Mouse (Mus musculus): ENCODE data around the gene Wdtc1. TPM values are rescaled to one million over a fixed set of nuclear protein-coding genes. Genes with fewer than 3 reads are reported as not detected.

Gene Wdtc1
- total RNA-seq, 1 experiment from 2014 or later: 60.7 TPM

DNA sequence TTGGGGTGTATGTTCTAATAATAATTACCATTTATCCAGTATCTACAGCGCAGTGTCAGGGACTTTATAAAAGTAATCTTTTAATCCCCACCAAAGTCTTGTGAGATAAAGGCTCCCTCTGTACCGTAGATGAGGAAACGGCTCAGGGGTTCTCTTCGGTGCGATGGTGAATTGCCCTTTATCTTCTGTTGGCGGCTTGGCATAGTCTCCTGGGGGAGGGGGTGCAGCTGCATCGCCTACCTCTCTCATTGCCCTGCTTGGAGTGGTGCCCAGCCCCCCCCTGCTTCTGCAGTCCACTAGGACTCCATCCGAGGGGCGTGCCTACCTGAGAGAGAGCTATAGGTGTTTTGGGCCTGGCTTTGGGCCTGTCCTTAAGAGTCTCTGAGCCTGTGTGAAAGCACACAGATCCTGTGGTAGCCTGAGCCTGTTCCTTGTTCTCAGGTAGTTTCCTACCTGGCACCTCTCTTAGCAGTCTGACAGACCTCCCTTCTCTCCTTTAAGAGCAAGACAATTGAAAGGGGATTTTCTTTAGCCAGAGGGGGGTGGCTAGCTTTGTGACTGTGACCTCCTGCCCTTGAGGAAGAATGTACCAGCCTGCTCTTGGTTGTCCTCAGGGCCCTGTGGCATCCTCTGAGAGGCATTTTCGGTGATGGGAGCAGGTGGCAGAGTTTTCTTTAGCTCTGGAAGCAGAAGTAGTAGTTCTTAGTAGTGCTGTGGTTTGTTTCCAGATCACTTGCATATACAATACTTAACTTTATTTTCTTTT, 22.7 kb upstream of the Wdtc1 start:
- DNase-seq: no peak

DNA sequence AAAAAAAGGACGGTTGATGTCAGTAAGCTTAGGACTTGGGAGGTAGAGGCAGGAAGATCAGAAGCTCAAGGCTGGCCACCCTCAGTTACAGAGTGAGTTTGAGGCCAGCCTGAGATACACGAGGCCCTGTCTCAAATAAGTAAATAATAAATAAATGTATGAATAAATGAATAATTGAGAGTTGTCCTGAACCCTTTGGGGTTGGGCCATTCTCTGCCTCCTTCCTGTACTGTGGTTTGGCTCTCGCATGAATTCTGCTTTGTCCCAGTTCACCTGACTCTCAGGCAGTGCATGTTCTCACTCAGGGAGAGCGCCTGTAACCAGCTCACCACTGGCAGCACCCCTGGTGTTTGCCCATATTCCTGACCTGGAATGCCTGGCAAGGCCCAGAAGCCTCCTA, 20.7 kb upstream of the Wdtc1 start:
- DNase-seq: no peak

DNA sequence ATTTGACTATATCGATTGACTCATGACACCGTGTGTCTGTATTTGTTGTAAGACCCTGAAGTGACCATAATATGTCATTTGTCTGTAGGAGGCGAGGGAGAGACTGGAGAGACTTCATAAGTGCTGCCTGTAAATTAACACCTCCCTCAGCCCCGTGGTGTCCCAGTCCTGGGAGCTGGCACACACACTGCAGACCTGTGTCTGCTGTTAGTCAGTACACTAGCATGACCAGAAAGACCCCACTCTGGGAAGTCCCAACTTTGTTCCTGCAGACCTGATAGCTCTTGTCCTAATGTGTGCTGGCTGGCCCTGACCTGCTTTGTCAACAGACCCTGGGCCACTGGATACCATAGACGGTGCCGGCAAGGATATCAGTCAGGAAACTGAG, 19.0 kb upstream of the Wdtc1 start:
- DNase-seq: no peak

DNA sequence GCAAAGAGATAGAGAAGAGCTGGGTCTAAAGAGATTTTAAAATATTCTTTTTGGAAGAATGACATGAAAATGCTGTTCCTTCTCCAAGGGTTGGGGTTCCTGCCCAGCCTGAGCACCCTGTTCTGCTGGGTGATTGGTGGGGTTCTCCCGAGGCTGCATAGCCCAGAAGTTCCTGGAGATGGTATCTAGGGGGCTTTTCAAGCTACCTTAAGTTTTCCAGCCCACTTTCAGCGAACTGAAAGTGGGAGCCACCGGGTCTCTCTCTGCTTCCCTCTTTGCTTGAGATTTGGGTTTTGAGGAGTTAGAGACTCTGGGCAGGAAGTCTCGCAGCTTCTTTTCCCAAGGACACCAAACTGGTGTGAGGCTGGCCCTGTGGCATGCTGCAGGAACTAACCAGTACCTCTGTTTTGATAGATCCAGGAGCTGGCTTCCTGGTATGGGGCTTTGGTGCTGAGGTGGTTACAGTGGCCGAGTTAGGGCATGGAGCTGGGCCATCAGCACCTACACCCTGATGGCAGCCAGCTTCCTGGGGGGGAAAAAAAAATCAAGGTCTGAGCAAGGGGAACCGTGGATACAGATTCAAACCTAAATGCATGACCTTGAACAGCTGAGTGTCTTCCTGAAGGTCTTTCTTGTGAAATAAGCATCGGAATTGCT, 18.5 kb upstream of the Wdtc1 start:
- DNase-seq: no peak

DNA sequence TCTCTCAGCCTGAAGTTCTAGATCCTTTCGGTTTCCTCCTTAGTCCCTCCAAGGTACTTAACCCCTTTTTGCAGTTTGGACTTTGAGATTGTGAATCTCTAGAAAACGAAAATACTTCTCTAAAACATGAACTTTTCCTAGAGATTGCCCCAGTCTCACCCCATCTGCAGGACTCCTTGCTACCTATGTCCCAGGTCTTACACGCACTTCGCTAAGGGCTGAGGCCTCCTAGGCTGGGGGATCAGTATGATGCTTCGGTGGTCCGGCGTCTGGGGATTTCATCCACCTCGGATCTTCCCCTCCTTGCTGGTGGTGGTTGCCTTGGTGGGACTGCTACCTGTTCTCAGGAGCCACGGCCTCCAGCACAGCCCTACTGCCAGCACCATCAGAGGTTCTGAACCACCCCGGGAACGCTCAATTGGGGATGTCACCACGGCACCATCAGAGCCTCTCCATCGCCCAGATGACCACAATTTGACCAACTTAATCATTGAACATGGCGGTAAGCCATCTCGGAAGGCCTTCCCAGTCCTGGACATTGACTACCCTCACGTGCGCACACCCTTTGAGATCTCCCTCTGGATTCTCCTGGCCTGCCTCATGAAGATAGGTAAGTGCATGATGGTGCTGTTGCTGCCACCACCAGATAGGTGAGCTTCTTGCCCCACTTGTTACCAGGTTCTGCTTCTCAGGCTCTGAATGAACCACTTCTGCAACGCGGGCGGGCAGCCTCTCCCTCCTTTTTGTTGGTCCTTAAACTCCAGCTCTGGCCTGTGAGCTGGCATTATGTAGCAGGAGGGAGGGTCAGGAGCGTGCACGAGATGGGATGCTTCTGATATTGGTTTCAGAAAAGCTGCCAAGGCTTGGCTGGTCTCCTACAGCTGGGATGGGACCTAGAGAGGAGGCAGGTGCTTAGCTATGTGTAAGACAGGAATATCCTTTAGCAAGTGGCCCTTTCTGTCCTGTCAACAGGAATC, 17.3 kb upstream of the Wdtc1 start:
- DNase-seq: no peak

DNA sequence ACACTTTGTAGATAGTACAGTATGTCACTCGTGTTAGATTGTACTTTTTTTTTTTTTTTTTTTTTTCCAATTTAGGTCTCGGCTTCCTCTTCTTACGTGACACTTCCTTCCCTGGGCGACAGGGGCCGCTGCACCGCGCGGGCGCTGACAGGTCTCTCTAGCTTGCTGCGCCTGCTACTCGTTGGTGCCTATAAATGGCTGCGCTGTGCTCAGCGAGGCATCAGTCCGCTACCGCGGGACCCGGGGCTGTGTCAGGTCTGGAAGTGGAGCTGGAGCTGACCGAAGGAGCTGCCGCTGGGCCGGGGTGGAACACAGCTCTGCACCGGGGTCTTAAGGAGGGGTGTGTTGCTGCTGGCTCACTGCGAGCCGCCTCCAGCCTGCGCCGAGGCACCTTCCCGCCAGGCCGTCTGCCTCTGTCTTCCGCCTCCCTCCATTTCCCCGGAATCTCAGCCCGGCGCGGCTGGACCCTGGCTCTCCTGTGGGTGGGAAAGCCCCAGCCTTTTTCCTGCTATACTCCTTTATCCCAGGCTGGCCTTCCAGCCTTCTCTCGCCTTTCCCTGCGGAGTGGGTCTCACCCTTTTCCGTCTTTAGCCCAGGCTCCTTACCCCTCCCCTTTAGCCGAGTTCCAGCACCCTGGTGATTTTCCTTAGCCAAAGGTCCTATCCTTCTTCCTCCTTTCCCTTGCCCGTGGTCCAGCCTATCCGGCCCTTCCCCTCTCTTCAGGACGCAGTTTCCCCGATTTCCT, 16.4 kb upstream of the Wdtc1 start, which contains the start of gene Slc9a1:
Slc9a1 (plus strand) TSS at position 154 of the 745 bp plus-strand sequence.
- peak; percentile 94 for DNase-seq

DNA sequence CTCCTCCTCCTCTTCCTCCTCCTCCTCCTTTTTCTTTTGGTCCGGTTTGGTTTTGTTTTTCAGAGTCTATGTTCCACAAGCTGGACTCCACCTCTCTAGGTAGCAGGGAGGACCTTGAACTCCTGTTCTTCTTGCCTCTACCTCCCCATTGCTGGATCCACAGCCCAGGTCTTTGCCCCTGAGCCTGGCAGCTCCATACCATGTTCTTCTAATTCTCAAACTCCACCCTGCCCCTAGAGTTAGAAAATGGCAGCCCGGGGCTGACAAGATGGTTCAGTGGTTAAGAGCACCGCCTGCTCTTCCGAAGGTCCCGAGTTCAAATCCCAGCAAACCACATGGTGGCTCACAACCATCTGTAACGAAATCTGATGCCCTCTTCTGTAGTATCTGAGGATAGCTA, 1.4 kb upstream of the Wdtc1 start:
- DNase-seq: no peak

DNA sequence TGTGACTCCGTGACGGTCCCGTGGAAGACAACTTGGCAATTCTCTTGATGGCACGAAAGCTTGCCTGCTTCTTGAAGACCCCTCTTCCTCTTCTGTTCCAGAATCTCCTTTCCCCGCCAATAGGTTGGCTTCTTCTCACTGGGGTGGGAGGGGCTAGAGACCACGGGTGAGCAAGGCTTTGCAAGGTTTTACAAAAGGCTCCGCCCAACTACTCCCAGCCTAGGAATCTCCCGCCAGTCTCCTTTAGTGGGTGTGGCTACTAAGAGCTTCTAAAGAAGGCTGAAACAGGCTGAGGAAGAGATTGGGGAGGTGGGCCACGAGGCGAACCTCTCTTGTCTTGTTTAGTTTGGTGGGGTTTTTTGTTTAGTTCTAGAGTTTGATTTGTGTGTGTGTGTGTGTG, 484 bp downstream of the Wdtc1 start:
- no peak for DNase-seq

DNA sequence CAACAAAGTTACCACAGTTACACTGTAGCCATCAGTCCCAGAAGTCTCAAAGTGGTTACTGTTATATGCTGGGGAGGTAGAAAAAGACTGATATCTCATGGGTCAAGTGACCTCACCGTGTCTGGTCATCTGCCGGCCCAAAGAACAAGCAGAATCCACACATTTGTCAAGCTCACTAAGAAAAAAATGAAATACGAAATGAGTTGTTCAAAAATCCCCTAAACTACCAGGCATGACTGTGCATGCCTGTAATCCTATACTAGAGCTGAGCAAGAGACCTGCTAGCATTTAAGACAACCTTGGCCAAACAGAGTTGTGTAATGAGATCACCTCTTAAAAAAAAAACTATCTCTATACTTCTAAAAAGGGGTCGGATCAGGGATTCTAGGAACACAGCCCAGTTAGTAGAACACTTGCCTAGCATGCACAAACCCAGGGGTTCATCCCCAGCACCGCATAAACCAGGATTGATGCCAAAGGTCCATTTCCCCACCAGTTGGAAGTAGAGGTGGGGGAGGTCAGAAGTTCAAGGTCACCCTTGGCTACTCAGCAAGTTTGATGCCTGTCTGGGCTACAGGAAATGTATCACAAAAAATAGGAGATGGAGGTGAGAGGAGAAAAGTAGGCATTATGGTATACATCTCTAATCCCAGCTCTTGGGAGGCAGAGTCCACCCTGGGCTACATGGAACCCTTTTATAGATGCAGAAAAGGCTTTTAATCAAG, 5.1 kb downstream of the Wdtc1 start:
- DNase-seq: no peak

DNA sequence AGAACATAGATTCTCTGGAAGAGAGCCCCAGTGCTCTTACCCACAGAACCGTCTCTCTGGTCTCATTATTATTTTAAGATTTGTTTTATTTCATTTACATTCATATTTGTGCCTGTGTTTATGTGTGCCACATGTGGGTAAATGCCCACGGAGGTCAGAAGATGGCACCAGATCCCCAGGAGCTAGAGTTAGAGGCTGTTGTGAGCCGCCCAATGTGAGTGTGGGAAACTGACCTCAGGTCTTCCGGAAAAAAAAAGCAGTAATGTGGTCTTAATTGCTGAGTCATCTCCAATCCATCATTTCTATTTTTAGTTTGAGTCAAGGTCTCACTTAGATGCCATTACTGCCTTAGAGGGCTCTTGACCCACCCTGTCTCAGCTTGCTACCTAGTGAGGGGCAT, 5.7 kb downstream of the Wdtc1 start:
- peak; percentile 43 for DNase-seq

DNA sequence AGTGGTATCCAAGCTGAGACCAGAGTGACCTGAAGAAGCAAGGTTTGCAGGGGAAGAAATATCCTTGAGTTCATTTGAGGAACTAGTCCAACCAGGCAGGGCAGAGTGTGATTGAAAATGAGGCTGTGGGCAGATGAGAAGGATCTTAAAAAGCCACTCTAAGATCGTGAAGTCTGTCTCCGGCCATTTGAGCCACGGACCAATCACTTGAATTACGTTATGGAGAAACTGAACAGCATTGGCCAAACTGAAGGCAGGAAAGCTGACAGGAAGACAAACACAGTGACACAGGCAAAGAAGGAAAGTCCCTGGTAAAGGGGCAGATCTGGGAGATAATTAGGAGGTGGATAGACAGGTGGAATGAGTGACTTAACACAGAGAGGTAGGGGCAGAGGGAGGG, 6.7 kb downstream of the Wdtc1 start:
- no peak for DNase-seq

DNA sequence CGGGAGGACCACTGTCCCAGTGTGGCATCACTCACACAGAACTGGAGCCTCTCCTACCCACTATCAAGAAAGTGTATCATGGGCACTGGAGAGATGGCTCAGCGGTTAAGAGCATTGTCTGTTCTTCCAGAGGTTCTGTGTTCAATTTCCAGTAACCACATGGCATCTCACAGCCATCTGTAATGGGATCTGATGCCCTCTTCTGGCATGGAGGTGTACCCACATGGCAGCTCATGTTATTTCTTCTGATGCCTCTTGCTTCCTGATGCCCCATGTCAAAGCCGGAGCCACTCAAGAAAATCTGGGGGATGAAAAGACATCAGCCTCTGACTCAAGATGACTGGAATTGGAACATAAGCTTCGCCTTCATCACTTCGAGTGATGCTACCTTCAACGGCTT, 7.6 kb downstream of the Wdtc1 start:
- DNase-seq: no peak

DNA sequence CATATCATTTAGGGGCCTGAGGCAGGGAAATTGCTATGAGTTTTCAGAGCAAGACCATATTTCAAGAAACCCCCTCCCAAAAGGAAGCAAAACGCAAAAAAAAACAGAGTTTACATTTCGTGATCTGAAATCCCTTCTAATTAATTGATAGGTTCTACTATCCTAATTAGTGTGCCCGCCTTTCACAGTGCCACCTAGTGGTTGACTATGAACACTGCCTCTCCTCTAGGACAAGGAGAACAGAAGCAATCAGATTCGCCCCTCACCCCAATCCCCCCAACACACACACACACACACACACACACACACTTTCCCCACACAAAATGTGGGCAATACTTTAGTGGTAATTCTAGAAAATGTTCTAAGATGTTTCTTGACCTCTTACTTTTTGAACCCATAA, 9.2 kb downstream of the Wdtc1 start:
- peak; percentile 26 for DNase-seq

DNA sequence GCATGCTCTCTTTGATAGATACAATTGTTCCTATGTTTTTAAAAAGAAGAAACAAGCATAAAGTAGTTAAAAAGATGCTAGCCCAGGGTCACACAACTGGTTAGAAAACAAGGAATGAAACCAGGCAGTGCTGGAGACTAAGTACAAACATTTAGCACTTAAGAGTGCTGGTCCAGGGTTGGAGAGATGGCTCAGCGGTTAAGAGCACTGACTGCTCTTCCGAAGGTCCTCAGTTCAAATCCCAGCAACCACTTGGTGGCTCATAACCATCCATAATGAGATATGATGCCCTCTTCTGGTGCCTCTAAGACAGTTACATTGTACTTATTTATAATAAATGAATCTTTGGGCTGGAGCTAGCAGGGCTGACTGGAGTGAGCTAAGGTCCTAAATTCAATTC, 13.1 kb downstream of the Wdtc1 start:
- no peak for DNase-seq

DNA sequence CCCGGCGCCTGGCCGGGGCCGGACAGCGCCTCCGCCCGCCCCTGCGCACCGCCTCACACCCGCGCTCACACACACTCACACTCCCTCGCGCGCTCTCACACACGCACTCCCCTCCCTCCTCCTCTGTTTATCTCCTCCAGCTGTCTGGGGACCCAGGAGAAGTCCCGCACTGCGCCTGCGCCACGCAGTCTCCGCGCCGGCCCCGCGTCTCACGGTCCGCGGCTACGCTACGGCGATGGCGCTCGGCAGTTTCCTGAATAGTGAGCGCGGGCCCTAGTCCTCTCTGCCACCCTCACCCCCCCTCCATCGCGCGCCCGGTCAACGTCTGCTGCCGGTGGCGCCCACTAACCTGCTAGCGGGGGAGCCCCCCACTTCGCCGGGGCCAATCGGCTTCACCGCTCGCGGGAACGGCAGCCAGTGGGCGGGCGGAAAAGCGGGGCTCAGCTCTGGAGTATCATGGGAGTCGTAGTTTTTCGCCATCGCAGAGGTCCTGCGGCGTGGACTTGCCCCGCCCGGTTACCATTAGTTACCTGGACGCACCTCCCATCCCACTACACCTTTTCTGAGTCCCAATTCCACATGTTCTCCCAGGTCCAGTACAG, 14.0 kb downstream of the Wdtc1 start:
- DNase-seq: peak; percentile 98

DNA sequence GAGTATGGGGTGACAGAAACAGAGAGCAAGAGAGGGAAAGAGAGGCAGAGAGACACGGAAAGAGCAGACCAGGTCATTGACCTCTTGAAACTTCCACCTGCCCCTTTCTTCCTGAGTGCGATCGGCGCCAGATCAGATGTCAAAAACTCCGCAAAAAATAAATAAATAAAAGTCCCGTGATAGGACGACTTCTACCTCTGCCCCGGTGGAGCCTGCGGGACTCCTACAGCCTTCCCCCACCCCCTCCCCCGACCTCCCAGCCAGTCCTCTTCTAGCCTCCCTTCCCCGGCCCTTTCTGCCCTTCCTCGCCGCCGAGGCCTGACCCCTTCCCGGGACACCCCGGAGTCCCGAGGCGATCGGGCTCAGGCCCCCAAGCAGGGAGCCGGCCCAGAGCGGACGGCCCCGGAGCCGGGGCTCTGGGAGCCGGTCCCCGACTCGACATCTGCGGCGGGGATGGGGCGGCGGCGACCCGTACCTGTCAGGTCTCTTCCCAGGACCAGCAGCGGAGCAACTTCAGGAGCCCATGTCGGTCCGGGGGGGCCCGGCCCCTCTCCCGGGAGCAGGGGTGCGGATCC, 14.7 kb downstream of the Wdtc1 start:
- no peak for DNase-seq

DNA sequence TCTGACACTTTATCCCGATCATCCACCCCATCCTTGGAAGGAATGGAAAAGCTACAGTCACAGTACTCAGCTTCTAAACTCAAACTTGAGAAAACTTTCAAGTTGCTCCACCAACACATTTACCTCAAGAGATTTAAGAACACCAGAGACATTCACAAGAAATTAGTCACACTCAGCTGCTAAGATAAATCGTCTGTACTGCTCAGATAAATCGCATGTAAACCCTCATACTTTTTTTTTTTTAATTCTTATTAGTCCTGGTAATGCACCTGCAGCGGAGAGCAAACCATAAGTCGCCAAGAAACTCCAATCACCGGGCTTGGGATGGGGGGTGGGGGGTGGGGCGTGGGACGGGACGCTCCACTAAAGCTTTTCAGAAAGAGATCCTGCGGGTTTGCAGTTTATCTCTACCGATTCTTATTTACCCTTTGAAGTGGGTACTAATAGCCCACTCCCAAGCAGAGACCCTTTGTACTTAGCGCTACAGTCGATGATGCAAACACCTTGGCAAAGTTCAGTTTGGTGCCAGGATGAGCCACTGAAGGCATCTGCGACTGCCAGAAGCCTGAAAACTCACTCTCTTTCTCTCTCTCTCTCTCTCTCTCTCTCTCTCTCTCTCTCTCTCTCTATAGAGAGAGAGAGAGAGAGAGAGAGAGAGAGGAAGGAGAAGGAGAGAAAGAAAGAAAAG, 15.3 kb downstream of the Wdtc1 start:
- DNase-seq: no peak

DNA sequence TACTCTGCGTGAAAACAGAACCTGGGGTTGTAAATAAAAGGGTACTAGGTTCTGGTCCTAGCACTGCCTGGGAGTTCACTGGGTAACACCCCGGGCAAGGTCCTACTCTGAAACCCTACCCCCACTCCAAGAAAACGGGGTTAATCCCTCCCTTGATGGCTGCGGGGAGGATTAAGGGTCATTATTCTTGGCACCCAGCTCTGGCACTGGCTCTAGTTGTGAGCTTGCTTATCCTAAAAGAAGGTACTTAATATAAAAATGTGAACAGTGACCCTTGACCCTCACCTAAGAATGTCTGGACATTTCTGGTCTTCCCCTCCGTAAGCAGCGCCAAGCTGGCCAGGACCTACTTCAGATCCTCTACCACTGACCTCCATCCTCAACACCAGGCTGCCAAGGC, 20.0 kb downstream of the Wdtc1 start:
- no peak for DNase-seq

DNA sequence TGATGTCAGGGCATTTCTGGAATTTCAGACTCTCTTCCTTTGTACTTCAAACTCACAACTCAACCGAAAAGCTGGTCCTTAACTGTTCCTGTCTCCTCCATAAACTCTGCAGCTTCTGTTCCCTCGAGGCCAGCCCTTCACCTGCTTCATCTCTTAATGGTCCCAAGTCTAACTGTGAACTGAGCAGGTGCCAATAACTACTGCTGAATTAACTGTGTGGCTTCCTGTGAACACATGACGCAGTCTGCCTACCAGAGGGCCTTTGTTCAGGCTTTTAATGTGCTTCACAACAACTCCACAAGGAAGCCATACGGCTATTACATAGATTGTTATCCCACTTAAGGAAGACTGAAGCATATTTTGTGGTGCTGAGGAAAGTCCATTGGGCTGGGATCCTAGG, 23.0 kb downstream of the Wdtc1 start:
- no peak for DNase-seq

DNA sequence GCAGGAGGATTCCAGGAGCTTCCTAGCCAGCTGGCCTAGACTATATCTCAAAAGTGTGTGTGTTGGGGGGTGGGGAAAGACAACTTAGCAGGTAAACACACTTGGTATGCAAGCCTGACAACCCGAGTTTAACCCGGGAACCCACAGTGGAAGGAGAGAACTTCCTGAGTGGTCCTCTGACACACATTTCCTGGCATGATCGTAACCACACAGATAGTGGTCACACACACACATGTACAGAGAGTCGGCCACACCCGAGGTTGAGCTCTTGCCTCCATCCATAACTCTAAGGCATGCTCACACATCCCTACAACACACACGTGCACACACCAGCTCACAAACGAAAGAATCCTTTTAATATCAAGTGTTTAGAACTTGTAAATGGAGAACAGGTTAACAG, 25.2 kb downstream of the Wdtc1 start:
- DNase-seq: no peak
